Mouse (Mus musculus) c-Kit-negative CD71-positive TER-119-positive erythroid progenitor cells, embryonic 14.5 days (primary cell): Measurements from ENCODE around the gene Gins2.

Source experiments
- DNase-seq: peaks from one replicate; pipeline ENCODE4 v3.0.0-alpha.2; 2013; ENCODE audit warnings: low read depth, low spot score

The Gins2 gene

DNA sequence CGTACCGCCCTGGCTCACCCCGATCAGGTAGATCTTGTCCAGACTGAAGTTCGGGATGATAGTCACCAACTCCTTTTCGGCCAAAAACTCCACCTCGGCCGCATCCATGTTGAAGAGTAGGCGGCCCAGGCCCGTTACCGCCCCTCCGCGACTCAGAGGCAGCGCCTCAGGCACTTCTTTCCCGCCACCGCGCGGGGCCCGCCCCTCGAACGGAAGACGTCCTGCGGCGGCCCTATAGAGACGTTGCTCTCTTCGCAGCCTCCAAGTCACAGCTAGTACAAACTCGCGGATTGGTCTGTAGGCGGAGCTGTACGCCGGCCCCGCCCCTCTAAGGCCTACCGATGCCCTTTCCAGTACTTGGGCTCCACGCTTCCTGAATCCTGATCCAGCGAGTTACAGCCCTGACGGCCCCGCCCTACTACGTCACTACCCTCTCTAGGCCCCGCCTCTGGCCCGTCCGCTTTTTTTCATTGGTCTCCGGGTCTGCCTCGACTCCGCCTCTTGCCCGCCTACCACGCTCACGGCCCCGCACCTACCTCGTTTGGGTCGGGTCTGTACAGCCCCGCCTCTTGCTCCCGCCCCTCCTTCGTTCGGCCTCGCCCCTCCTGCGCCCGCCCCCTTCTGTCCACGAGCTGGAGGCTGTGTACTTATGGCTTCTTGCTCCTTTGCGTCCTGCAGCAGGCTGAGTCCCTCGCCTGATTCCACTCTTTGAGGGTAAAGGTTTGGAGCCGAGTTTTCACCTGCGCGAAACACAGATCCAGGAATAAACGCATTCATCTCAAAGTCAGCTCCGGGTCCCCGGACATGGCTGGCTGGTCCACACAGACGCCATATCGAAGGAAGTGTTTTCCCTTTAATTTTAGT, at the start of gene Gins2:
TSS of gene Gins2 (minus strand) at position 397 of the 864 bp plus-strand sequence.
- peak; percentile 98 for DNase-seq

DNA sequence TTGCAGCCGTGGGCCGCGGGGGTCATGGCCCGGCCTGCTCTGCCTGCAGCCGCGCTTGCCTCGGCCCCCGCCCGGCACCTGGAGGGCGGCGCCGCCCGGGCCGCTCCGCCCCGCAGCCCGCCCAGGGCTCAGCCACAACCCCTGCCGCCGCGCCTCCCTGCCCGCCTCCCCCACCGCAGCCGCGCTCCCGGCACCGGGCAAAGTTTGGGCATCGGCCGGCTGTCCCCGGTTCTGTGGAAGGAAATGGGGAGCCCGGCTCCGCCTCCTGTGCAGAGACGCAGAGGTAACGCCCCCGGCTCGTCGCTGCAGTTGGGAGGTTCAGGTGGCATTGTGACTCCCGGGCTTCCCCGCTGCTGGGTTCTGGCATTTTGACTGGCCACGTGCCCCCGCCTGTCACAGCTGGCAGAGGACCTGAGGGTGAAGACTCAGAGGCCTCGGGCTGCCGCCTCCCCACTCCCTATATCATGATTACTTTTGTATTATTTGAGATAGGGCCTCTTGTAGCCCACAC, 45.3 kb upstream of the Gins2 start:
- no peak for DNase-seq

DNA sequence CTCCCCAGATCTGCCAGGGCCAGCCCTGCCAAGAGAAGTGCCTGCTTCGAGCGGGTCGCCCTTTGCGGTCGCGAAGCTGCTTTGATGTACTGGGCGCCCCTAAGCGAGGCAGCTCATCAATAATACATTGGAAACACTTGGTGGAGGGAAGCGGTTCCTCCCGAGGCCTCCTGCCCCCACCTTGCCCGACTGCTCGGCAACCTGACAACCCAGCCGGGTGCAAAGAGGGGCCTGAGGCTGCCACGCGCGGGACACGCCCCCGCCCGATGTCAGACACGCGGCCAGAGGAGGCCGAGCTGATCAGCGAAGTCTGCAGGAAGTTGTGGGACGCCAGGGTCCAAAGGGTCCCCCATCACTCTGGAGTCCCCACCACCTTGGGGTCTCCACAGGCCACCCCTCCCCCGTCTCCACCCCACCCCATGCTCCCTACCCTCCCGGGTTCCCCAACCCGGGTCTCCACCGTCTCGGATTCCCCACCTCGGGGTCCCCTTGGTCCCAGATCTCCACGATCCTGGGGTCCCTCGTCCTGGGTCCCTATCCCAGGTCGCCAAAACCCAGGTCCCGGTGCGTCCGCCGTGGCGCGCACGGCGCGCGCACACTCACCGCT, 44.7 kb upstream of the Gins2 start:
- DNase-seq: no peak

DNA sequence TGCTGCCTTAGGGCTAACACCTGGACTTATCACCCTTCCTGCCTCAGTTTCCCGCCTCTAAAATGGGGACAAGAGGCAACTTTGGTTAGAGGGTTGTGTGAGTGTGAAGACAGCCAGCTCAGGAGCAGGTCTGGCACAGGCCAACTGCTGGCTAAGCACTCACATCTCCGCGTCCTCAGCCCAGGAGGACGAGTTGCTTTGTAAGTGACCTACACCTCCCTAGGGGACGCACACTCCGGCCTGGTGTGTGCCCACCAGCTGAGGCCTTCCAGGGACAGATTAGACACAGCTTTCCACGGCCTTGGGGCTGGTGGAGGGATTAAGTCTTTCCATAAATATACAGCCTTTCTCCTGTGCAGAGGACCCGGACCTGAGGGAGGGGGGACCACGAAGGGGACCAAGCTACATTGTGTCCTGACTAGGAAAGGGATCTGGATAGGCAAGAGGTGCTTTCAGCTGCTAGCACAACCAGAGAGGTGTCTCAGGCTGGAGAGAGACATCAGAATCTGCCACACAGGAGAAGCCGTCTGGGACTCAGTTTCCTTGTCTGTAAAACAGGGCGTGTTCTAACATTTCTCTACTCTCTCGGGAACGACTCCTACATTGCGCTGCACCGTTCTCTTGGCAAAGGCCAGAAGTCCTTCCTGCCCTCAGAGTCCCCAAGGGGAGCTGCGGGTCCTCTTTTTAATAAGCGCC, 44.0 kb upstream of the Gins2 start:
- no peak for DNase-seq

- DNase-seq: no peak
These were observed 42.6 kb upstream of the Gins2 start for GRCm38 (mm10) chr8:120631441-120632375.

DNA sequence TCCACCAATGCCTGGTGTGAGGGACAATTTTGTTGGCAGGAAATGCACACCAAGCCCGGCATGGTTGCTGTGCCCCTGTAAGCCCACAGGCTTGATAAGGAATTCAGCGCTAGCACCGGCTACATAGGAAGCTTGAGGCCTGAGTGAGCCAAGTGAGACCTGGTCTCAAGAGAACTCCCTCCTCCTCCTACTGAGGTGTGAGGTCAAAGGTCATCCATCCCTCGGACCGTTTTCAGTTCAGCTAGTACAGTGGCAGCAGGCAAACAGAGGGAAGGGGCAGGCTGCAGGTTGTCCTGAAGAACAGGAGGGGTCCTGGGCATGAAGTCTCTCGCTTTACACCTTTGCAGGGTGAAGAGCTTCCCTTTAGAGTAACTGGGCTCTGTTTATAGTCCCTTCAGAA, 41.7 kb upstream of the Gins2 start:
- no peak for DNase-seq

DNA sequence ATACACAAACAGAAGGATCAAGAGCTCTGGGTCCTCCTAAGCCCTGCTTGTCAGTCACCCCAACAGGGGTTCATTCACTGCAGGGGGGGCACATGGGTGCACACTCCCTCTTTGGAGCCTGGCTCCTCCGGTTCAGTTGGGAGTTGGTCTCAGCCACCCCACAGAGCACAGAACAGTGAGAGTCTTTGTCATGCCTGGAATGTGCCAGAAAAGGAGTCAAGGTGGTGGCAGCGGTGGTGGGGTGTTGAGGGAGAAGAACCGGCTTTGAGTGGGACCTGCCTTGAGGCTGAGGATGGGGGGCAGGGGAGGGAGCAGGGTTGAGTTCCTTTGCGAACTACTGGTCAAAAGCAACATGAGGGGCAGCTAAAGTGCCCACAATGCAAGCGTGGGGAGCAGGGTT, 40.9 kb upstream of the Gins2 start:
- no peak for DNase-seq

DNA sequence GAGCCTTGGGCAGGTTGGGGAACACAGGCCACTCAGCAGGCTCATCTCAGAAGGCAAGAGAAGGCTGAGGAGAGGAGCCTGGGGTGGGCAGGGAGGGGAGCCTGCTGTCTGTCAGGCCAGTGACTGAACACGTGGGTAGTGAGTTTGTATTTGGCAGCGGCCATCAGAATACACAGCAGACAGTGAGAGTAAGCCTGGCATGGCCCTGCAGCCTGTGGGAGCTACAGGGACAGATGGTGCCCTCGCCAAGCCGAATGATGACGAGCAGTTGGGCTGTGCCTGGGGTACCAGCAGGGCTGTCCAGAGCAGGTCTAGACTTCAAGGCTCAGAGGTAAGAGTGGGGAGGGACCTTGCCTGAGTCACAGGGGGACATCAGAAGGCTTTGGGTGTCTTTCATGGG, 38.2 kb upstream of the Gins2 start:
- DNase-seq: no peak

DNA sequence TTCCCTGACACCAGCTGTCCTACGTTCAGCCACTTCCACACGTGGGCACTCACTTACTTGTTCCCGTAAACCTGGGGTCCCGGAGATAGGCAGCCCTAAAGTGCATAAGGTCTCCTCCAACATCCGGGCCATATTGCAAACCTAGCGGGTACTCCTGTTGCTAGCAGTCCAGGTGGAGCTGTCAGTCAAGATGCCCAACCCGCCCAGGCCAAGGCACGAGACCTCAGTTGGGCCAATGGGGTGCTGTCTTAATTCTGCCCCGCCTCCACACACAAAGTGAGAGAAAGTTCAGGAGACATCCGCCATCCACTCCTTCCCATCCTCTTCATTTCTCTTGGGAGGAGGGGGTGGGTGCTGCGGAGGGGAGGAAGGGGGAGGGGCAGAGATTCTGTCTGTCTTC, 37.4 kb upstream of the Gins2 start:
- no peak for DNase-seq

GRCm38 (mm10) chr8:120623608-120624007, 34.5 kb upstream of the Gins2 start:
- DNase-seq: no peak

DNA sequence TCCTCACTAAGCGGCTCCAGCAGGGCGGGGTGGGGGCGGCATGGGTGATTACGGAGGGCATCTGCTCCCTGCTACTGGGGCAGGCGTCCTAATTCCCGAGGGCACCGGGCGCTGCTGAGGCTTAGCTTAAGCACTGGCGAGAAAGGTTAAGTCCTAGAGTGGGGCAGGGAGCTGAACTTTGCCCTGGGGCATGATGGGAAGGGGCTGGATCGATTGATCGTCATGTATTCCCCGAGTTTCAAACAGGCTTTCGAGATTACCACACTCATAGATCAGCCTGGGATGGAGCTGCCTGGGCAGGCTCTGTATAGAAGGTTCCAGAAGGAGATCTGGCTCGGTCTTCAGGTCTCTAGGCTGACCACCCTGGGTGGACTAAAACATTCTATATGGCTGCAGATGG, 33.1 kb upstream of the Gins2 start:
- no peak for DNase-seq

DNA sequence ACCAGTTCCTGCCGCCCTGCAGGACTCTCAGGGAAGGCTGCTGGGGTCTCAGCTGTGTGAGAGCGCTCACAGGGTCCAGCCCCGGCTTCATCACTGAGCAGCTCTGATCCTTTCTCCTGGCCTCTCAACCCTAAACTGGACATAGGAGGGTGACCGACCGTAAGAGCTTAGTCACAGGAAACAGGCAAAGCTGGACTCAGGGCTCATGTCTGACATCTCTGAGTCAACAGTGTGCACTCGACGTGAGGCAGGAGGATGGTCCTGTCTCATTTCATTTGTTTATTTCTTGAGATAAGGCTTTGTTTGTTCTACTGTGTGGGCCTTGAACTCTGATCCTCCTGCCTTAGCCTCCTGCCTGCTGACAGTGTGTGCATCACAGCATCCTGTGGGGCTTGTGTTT, 31.3 kb upstream of the Gins2 start:
- no peak for DNase-seq

GRCm38 (mm10) chr8:120619235-120620180, 30.4 kb upstream of the Gins2 start:
- DNase-seq: no peak

DNA sequence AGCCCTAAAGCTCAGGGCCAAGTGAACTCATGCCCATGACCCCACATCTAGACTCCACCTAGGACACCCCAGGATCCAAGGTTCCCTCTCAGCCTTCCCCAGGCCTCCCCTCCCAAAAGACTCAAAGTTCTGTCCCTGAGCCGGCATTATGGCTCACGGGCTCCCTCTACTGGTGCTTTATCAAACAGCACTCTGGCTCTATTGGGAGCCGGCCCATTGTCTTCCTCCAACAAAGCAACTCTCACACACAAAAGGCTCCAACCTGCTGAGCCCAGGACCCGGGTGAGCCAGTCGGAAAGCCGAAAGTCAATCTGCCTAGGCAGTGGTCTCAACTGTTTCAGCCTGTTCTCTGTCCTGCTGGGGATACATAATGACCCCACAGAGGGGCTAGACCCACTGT, 29.0 kb upstream of the Gins2 start:
- DNase-seq: peak; percentile 42

DNA sequence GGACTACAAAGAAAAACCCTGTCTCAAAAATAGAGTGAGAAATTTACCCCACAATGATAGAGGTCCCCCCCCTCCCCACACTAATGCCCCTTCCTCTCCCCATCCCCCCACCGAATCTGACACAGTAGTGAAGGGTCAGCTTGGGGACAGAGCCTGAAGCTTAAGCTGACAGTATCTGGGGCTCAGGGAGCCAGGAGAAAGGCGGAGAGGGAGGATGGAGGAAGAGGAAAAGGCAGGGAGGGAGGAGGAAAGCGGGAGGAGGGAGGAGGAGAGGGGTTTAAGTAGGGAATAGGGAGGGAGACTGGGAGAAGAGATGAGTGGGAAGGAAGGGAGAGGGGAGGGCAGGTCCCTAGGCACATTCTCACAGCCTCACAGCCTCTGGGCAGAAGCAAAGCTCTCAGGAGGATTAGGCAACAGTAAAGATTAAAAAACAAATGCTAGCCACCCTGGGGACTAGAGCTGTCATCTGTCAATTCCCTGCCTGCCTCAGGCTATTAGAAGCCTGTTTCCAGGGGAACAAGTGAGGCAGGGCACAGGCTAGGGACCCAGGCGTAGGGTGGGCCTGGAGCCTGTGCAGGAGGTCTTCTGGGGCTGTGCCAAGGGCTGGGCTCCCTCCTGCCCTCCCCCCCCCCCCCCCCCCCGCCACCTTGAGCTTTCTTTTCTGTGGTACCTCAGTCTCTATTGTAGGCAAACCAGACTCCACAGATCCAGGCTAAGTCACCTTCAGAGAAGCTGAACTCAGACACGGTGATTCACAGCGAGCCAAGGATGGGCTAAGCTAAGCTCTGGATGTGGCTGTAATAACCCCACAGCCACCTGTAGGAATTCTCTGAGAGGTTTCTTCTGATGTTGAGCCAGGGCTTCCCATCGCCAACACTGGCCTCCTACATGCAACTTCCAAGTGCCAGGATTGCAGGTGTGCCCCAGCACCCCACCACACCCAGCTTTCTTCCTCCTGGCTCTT, 27.8 kb upstream of the Gins2 start:
- no peak for DNase-seq

GRCm38 (mm10) chr8:120614491-120614890, 25.4 kb upstream of the Gins2 start:
- no peak for DNase-seq

- DNase-seq: no peak
These were observed 21.7 kb upstream of the Gins2 start for GRCm38 (mm10) chr8:120610824-120611223.

GRCm38 (mm10) chr8:120607885-120608284, 18.8 kb upstream of the Gins2 start:
- peak; percentile 57 for DNase-seq

- DNase-seq: no peak
These were observed 18.4 kb upstream of the Gins2 start for GRCm38 (mm10) chr8:120607460-120607859.
